Mouse (Mus musculus) heart, embryonic 14.5 days (tissue): ENCODE results near the gene Mobp. TPM values are rescaled to one million over a fixed set of nuclear protein-coding genes. Genes with fewer than 3 reads are reported as not detected.

Experiments
- ATAC-seq: fragments of 200-750 bp; cut with Nextera tagmentation; 2 replicates; pipeline ENCODE4 v1.8.0; 2017; ENCODE audit warnings: low read depth, moderate TSS enrichment; ENCODE audit not compliant: insufficient number of reproducible peaks, insufficient read depth, low FRiP score
- H3K27ac ChIP-seq, 2 experiments: fragments of 200-500 bp in 1 of 2; fragments of 300-500 bp in 1 of 2; sonication (generic) in 1 of 2; replicated peaks in 1 of 2; 2 replicates each; pipeline ENCODE4 v1.5.1; 2012 to 2014; ENCODE audit warnings: low read depth in 2 of 2, low read length in 2 of 2, control low read depth in 1 of 2, mild to moderate bottlenecking in 1 of 2, mixed read lengths in 1 of 2; ENCODE audit not compliant: control insufficient read depth in 1 of 2, insufficient read depth in 1 of 2
- H3K27me3 ChIP-seq: fragments of 300-500 bp; sonication (generic); 2 replicates; pipeline ENCODE4 v1.6.1; 2014; ENCODE audit warnings: mild to moderate bottlenecking, low read length, control low read depth; ENCODE audit not compliant: control insufficient read depth, insufficient read depth
- H3K36me3 ChIP-seq: fragments of 300-500 bp; sonication (generic); 2 replicates; pipeline ENCODE4 v1.6.1; 2014; ENCODE audit warnings: mild to moderate bottlenecking, control low read depth, low read length, mixed read lengths; ENCODE audit not compliant: control insufficient read depth, insufficient read depth
- H3K4me1 ChIP-seq, 2 experiments: fragments of 200-500 bp in 1 of 2; fragments of 300-500 bp in 1 of 2; sonication (generic) in 1 of 2; 2 replicates each; pipeline ENCODE4 v1.6.1; 2012 to 2014; ENCODE audit warnings: low read length in 2 of 2, control low read depth in 1 of 2, mixed read lengths in 1 of 2; ENCODE audit not compliant: control insufficient read depth in 2 of 2, insufficient read depth in 2 of 2
- H3K4me2 ChIP-seq: fragments of 300-500 bp; sonication (generic); 2 replicates; pipeline ENCODE4 v1.6.1; 2014; ENCODE audit warnings: mild to moderate bottlenecking, low read length
- H3K4me3 ChIP-seq, 2 experiments: fragments of 200-500 bp in 1 of 2; fragments of 300-500 bp in 1 of 2; sonication (generic) in 1 of 2; 2 replicates each; pipeline ENCODE4 v1.5.1; 2012 to 2014; ENCODE audit warnings: low read length in 2 of 2, mild to moderate bottlenecking in 2 of 2, control low read depth in 1 of 2, low read depth in 1 of 2, moderate library complexity in 1 of 2; ENCODE audit not compliant: control insufficient read depth in 1 of 2, insufficient read depth in 1 of 2
- H3K9ac ChIP-seq: fragments of 300-500 bp; sonication (generic); 2 replicates; pipeline ENCODE4 v1.6.1; 2014; ENCODE audit warnings: mild to moderate bottlenecking, low read length
- H3K9me3 ChIP-seq: fragments of 300-500 bp; sonication (generic); 2 replicates; pipeline ENCODE4 v1.6.1; 2016; ENCODE audit warnings: low read length, control low read depth; ENCODE audit not compliant: control insufficient read depth
- WGBS: fragments of 180-500 bp; shearing (Covaris S2); extraction: QIAGEN DNeasy Blood & Tissue Kit; methylation state at CpG from one replicate; pipeline ENCODE4 v1.1.7; 2014; 5-methylcytosine and 5-hydroxymethylcytosine counted together
- polyA plus RNA-seq: library from polyadenylated mRNA; unstranded; fragments of >200 nt; fragmentation: Nextera tagmentation; extraction: Ambion mirVana; gene quantifications from 2 replicates; pipeline ENCODE4 v1.2.1, GENCODE M21; 2014

Mobp gene
- polyA plus RNA-seq, 1 experiment from 2014 or later, result not detected

GRCm38 (mm10) chr9:120214978-120215495 is 65.5 kb downstream of the Mobp start:
- Histone ChIP-seq H3K4me1 (peaks cover 12 to 16% of the 10 kb centered on the region in 2 experiments; a peak in 3 of 4 replicates), H3K36me3 (no peaks in the 10 kb centered on the region), H3K4me3 (no peak overlapping the region), H3K27me3 (no peaks in the 10 kb centered on the region), H3K9ac (no peak overlapping the region), H3K27ac (0 out of 4 replicates have a peak overlapping the region, but pooled peaks of 1 of the 2 experiments have one; percentile 1), H3K4me2 (no peak overlapping the region), H3K9me3 (no peaks in the 10 kb centered on the region)
- WGBS, result 60% methylated on average over 11 of the region's 11 CpGs
- ATAC-seq, result no peak

GRCm38 (mm10) chr9:120219411-120219810 is 69.9 kb downstream of the Mobp start:
- peaks cover 21% of the 10 kb centered on the region in 2 experiments for H3K4me1 ChIP-seq
- 35% methylated on average over 3 of the region's 3 CpGs for WGBS
- no peak overlapping the region for H3K4me3 ChIP-seq
- no peak for ATAC-seq
- no peak overlapping the region for H3K4me2 ChIP-seq
- H3K27me3 ChIP-seq, result no peaks in the 10 kb centered on the region
- no peak overlapping the region for H3K9ac ChIP-seq
- peak overlapping the region in 1 of 2 experiments; percentile 37; a peak in 1 of 4 replicates for H3K27ac ChIP-seq
- H3K36me3 ChIP-seq, result no peaks in the 10 kb centered on the region
- no peaks in the 10 kb centered on the region for H3K9me3 ChIP-seq

Other genes starting within 250 kb of the Mobp start
- gene Gorasp1, start 212.1 kb upstream of the Mobp start, polyA plus RNA-seq, result 19.5 and 23.2 TPM in 2 replicates
- 0.07 and 0.49 TPM in 2 replicates for gene Ttc21a, start 212.1 kb upstream of the Mobp start, polyA plus RNA-seq
- gene Csrnp1, start 165.0 kb upstream of the Mobp start, polyA plus RNA-seq, result 1.7 and 3.2 TPM in 2 replicates
- 57.1 and 59.9 TPM in 2 replicates for gene Xirp1, start 126.1 kb upstream of the Mobp start, polyA plus RNA-seq
- gene Cx3cr1, start 79.8 kb upstream of the Mobp start, polyA plus RNA-seq, result 7.5 and 9.0 TPM in 2 replicates
- gene Ccr8, start 57.6 kb upstream of the Mobp start, polyA plus RNA-seq, result 0.18 TPM in 1 of 2 replicates, not detected in the other
- 15.9 and 19.5 TPM in 2 replicates for gene Slc25a38, start 39.3 kb upstream of the Mobp start, polyA plus RNA-seq
- gene Rpsa, start 22.0 kb upstream of the Mobp start, polyA plus RNA-seq, result 1,085 and 1,200 TPM in 2 replicates
- gene Myrip, start 151.8 kb downstream of the Mobp start, polyA plus RNA-seq, result 0.39 and 0.46 TPM in 2 replicates